Mouse (Mus musculus) kidney, adult 11 months (tissue): Measurements from ENCODE around the gene Prkn.

Experiments
- DNase-seq: peaks from one replicate; pipeline ENCODE4 v3.0.0; 2022

Prkn gene

GRCm38 (mm10) chr17:11866231-11866630 is 1026.0 kb downstream of the Prkn start:
- DNase-seq = no peak

DNA sequence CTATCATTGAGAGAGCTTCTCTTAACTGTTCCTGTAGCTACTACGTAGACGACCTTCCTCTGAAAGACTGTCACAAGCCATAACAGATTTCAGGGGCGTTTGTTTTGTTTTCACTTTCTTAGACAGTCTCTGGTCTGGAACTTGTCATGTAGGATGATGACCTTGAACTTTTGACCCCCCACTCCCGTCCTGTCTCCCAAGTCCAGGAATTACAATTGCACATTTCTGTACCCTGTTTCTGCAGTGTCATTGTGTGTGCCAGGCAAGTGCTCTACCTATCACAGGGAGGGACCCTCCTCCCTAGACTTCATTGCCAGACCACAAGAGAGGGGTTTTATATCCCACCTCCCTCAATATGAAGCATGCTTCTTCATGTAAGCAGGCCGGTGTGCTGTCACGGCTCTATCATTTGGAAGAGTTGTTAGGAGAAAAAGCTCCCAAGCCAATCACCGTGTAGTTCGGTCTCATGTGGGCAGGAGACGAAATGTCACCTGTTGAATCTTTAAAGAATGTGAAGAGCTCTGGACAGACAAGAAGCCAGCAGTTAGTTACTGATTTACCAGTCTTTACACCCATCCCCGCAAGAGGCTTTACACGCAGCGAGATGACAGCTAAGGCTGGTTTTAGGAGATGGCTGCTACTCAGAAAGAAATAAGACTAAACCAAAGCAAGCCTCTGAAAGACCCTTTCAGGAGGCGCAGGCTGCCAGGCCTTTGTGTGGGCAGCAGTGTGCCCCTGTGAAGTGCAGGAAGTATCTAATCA is 1027.3 kb downstream of the Prkn start:
- DNase-seq = peak; percentile 6

GRCm38 (mm10) chr17:11870546-11870945 is 1030.4 kb downstream of the Prkn start:
- DNase-seq = no peak

DNA sequence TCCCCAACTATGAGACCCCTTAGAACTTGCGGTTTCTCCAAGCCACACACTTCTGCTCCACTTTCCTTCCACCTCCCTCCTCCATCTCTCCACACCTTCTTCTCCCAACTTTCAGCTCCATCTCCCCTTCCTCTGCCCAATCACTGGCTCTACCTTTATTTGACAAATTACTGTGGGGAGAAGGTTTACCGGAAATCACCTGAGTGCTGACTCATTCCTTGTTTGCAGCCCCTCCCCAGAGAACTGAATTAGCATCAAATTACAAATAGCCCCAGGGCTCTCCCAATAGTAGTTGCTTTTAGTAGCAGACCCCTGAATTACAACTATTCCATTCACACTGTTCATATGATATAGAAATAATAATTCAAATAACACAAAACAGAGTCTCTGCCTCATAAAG is 1036.1 kb downstream of the Prkn start:
- DNase-seq = no peak

GRCm38 (mm10) chr17:11881110-11881820 is 1041.1 kb downstream of the Prkn start:
- no peak for DNase-seq

DNA sequence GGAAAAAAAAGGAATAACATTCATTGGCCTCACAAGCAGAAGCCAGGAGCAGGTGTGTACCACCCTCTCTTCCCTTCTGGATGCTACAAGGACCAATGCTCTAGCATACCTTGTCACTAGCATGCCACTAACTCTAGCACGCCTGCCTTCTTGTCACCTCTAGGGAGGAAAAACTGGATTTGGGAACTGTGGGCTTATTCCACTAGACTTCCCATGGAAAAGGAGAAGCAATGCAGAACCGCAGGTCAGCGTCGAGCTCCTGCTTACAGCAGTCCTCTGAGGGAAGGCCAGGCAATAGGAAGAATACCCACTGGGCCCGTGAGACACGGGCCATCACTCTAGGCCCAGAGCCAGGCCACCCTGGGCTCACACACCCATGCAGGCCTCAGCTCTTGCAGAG is 1045.4 kb downstream of the Prkn start:
- DNase-seq = no peak

DNA sequence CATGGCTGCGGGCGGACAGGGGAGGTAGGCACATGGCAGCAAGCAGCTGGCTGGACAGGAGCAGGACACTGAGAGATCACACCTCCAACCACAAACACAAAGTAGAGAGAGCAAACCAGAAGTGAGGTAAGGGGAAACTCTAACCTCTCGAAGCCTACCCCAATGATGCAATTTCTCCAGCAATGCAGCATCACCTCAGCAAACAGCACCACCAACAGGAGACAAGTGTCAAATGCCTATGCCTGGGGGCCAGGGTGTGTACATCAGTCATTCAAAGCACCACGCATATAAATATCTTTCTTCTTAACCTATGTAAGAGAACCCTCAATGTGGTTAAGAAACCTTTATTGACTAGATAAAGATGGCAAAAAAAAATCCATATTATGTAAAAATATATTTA is 1046.8 kb downstream of the Prkn start:
- DNase-seq = no peak

GRCm38 (mm10) chr17:11887591-11888205 is 1047.5 kb downstream of the Prkn start:
- DNase-seq = no peak

DNA sequence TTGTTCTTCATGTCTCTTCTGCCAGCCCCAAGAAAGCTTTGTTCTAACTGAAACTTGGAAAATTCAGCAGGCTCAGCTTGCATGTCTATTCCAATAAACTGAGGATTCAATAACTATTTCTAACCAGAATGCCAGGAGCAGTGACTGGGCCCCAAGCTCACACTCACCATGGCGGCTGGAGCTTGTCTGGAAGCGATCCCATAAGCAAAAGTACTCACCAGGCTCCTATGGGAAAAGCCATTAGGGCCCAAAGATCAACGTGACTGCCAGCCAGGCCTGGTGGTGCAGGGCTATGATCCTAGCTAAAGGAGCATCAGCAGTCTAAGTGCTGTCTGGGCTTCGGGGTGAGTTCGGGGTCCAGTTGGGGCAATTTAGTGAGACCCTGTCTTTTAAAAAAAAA is 1048.6 kb downstream of the Prkn start:
- no peak for DNase-seq

GRCm38 (mm10) chr17:11900300-11900699 is 1060.1 kb downstream of the Prkn start:
- DNase-seq = no peak

DNA sequence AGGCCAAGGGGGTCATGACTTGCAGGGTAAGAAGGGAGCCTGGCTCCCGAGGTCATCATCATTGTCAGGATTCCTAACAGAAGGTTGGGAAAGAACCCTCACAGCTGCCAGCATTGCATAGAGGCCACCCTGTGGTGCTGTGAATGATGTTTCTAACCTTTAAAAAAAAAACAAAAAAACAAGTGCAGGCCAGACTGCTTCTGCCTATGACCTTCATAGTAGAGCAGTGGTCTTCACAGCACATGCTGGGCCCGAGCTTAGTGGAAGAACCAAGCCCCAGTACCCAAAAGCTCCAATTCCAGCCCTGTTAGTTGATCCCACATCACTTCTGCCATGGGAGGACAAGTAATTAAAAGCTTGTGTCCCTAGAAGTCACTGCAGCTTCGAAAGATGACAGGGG is 1061.5 kb downstream of the Prkn start:
- DNase-seq = no peak

- DNase-seq = no peak
These were observed 1062.8 kb downstream of the Prkn start for GRCm38 (mm10) chr17:11903001-11903400.

DNA sequence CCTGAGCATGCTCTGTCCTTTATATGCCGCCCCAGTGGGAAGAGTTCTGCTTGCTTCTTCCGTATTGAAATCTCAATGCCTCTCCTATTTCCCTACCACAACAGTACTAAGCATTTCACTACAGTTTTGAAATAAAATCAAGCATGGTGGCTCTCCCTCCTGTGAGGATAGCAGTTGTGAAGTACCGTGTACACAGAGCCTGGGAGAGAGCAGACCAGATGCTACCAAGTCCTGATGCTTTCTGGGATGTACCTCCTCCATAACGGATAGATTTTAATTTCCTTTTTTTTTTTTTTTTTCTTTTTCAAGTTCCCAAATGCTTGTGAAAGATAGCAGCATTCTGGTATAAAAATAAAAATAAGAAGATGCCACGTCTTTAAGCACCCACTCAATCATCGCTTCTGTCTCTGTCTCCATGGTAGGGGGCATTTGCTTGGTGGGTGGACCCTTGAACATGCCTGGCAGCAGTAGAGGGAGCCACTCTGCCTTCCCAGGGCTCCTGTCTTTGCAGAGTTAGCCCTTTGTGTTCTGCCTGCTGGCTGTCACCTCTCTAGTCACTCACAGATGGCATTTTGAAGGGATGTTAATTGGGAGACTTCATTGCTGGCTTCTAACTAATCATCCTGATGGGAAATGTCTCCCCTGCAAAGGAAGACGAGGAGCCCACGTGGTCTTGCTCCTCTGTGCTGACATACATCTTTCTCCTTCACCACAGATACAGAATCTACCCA is 1070.6 kb downstream of the Prkn start:
- no peak for DNase-seq

- DNase-seq = no peak
These were observed 1072.0 kb downstream of the Prkn start for GRCm38 (mm10) chr17:11912136-11912535.

- peak; percentile 9 for DNase-seq
These were observed 1072.7 kb downstream of the Prkn start for GRCm38 (mm10) chr17:11912872-11913365.

- no peak for DNase-seq
These were observed 1073.4 kb downstream of the Prkn start for GRCm38 (mm10) chr17:11913620-11914019.

- DNase-seq = no peak
These were observed 1074.3 kb downstream of the Prkn start for GRCm38 (mm10) chr17:11914451-11914850.

DNA sequence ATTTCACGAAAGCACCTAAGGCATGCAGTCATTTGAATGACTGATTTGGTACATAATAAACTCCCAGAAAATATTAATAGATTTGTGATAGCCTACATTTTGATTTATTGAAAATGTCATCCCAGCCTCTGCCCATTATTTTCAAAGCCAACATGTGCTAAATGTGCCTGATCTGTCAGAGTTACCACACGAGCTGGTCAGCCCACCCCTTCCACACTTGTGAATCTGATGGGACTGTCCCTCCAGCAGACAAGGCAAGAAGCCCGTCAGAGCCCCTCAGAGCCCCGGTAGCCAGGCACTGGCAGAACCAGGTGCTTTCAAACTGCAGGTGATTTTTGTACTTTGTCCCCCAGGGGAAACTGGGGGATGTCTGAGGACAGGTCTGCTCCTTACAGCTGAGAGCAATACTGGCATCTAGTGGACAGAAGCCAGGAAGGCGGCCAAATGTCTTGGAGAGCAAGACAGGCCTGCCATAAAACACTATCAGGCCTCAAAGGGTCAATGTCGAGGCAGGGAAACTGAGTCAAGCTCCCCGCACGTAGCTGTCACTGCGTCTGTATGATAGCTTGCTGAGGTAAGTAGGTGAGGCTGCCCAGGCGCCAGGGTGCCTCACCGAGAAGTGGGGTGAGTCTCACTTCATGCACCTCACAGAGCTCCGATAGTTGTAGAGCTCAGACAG is 1078.1 kb downstream of the Prkn start:
- DNase-seq = peak; percentile 52

- no peak for DNase-seq
These were observed 1079.4 kb downstream of the Prkn start for GRCm38 (mm10) chr17:11919581-11919980.

- no peak for DNase-seq
These were observed 1080.8 kb downstream of the Prkn start for GRCm38 (mm10) chr17:11921026-11921425.

GRCm38 (mm10) chr17:11923989-11924388 is 1083.8 kb downstream of the Prkn start:
- no peak for DNase-seq

DNA sequence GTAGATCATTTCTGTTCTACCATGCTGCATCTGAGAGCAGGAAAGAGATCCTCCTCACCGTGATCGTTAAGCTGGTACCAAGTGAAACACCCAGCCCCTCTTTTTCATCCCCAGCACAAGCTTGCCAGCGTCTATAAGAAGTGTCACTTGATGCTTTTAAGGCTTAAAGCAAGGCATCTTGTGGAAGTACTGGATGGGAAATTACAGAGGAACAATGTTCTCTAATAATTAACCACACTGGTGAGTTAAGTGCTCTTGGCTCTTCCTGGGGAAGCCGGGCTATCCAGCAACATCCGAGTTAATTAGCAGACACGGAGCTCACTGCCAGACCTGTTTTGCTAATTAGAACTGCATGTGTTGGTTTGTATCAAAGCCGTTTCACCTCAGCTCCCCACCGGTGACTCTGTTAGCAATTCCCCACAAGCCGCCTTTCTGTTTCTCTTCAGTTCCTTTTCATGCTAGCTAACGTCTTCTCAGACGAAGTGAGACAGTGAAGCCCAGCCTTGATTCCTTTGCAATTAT is 1086.7 kb downstream of the Prkn start:
- peak; percentile 73 for DNase-seq
